Comparison of ENCODE assay signal across 19 mouse cellular contexts in the genomic region with DNA sequence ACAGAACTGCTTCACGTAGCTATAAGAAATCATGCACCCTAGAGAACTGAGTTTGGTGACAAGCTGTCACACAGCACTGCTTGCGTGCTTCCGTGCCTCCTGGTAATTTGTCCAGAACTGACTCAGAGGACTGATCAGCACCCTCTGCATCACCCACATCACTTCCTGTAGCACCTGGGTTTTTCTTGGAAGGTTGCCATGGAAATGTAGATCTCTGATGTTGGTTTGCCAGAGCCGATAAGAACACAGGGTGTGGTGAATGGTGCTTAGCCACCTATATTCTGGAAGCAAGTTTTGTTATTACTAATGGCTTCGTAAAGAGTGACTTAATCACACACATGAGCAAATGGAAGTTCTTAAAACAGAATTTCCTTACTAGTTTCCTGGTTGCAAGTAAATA.
A peak's percentile ranks its signal among the peaks of the same experiment; 100 is the strongest.
DNase-seq lines count a peak whose midpoint lies in the region; ATAC-seq and TF ChIP-seq lines count a peak whose summit lies in the region.
"Had no signal": no experiment of that assay in that cellular context is flagged by ENCODE, and none has a peak within 500 bp of the region (broad histone marks: within the 10 kb centered on the region; RNA-seq: fewer than 3 reads in every experiment).

No protein-coding gene starts in this region.

- H3K9me3 ChIP-seq in heart, embryonic 11.5 days (replicated peaks; ENCODE audit: control insufficient read depth, low read length) = no peaks in the 10 kb centered on the region
- no peaks in the 10 kb centered on the region for H3K9me3 ChIP-seq in stomach, embryonic 16.5 days (replicated peaks; ENCODE audit: control insufficient read depth, low read length)
- H3K9me3 ChIP-seq: heart, embryonic 13.5 days; liver, embryonic 15.5 days; neural tube, embryonic 12.5 days; stomach, embryonic 15.5 days had no signal

- H3K9ac ChIP-seq in heart, embryonic 11.5 days (ENCODE audit: low read depth, low read length) = no peak overlapping the region
- no peak overlapping the region for H3K9ac ChIP-seq in stomach, embryonic 16.5 days (ENCODE audit: low read length)
- H3K9ac ChIP-seq: heart, embryonic 13.5 days; liver, embryonic 15.5 days; neural tube, embryonic 12.5 days; stomach, embryonic 15.5 days had no signal

- no peak for TF ChIP-seq CTCF in lung, adult 2 months (IDR thresholded peaks at IDR 0.05; ENCODE audit: insufficient read depth, low read length)

- no peak overlapping the region for H3K4me2 ChIP-seq in heart, embryonic 11.5 days
- H3K4me2 ChIP-seq in stomach, embryonic 16.5 days (ENCODE audit: low read depth, low read length) = no peak overlapping the region
- H3K4me2 ChIP-seq: heart, embryonic 13.5 days; liver, embryonic 15.5 days; neural tube, embryonic 12.5 days; stomach, embryonic 15.5 days had no signal

- H3K36me3 ChIP-seq in heart, embryonic 11.5 days (ENCODE audit: control insufficient read depth, insufficient read depth, low read length) = no peaks in the 10 kb centered on the region
- no peaks in the 10 kb centered on the region for H3K36me3 ChIP-seq in stomach, embryonic 16.5 days (ENCODE audit: control insufficient read depth, insufficient read depth, low read length)
- H3K36me3 ChIP-seq: heart, embryonic 13.5 days; liver, embryonic 15.5 days; neural tube, embryonic 12.5 days; stomach, embryonic 15.5 days had no signal

- 76% methylated on average over 5 of the region's 5 CpGs for WGBS in heart, embryonic 11.5 days (ENCODE audit: insufficient replicate concordance)
- WGBS in stomach, embryonic 16.5 days = 68% methylated on average over 5 of the region's 5 CpGs
- 61% methylated on average over 5 of the region's 5 CpGs for WGBS in lung, adult 2 months

- ATAC-seq in heart, embryonic 11.5 days (replicated peaks; ENCODE audit: insufficient number of reproducible peaks, low FRiP score, low TSS enrichment) = no peak
- ATAC-seq in common myeloid progenitor, adult 5-6 weeks (replicated peaks; ENCODE audit: low read depth, poor library complexity, severe bottlenecking) = 0 out of 2 replicates have a peak, but pooled peaks have one; percentile 18
- ATAC-seq in stomach, embryonic 16.5 days (ENCODE audit: insufficient read depth, low FRiP score) = peak; percentile 58; the same call in 1 of the 2 replicates
- ATAC-seq: inflammation-experienced regulatory T-cells, adult 6 months had no signal

- TF ChIP-seq POLR2A in lung, adult 2 months (IDR thresholded peaks at IDR 0.05; ENCODE audit: borderline replicate concordance, extremely low read depth, low read depth, low read length) = no peak

- peak; percentile 82 for DNase-seq in heart, adult 11 months
- DNase-seq in urinary bladder, postnatal 14 days (ENCODE audit: low spot score) = peak; percentile 12
- DNase-seq in urinary bladder, adult 2 months (ENCODE audit: low spot score) = no peak
- DNase-seq in lung, postnatal 4 days = no peak
- DNase-seq in lung, adult 2 months = no peak
- DNase-seq: cerebellum, adult 11 months; gastrocnemius, postnatal 36 days; heart, postnatal 36 days; lung, postnatal 14 days; spleen, adult 18-20 months; thymus, postnatal 25 days had no signal

- no peaks in the 10 kb centered on the region for H3K4me1 ChIP-seq in heart, embryonic 11.5 days (ENCODE audit: control insufficient read depth, insufficient read depth, low read length)
- no peaks in the 10 kb centered on the region for H3K4me1 ChIP-seq in stomach, embryonic 16.5 days (ENCODE audit: control insufficient read depth, insufficient read depth, low read length)
- H3K4me1 ChIP-seq in lung, adult 2 months (ENCODE audit: control insufficient read depth, insufficient read depth, low read length) = no peaks in the 10 kb centered on the region
- H3K4me1 ChIP-seq: heart, embryonic 13.5 days; liver, embryonic 15.5 days; neural tube, embryonic 12.5 days; stomach, embryonic 15.5 days had no signal

- no peak overlapping the region for H3K27ac ChIP-seq in heart, embryonic 11.5 days (ENCODE audit: low read depth, low read length)
- H3K27ac ChIP-seq in stomach, embryonic 16.5 days (ENCODE audit: low read length) = no peak overlapping the region
- H3K27ac ChIP-seq: heart, embryonic 13.5 days; liver, embryonic 15.5 days; neural tube, embryonic 12.5 days; stomach, embryonic 15.5 days had no signal

- H3K27me3 ChIP-seq in heart, embryonic 11.5 days (ENCODE audit: control insufficient read depth, insufficient read depth, low read length) = no peaks in the 10 kb centered on the region
- H3K27me3 ChIP-seq in stomach, embryonic 16.5 days (ENCODE audit: control insufficient read depth, insufficient read depth, low read length) = no peaks in the 10 kb centered on the region
- H3K27me3 ChIP-seq: heart, embryonic 13.5 days; liver, embryonic 15.5 days; neural tube, embryonic 12.5 days; stomach, embryonic 15.5 days had no signal

- H3K4me3 ChIP-seq in heart, embryonic 11.5 days (ENCODE audit: low read depth, low read length) = no peak overlapping the region
- no peak overlapping the region for H3K4me3 ChIP-seq in stomach, embryonic 16.5 days (replicated peaks; ENCODE audit: low read length)
- H3K4me3 ChIP-seq in lung, adult 2 months (replicated peaks; ENCODE audit: extremely low read depth, low read depth, low read length) = no peak overlapping the region
- H3K4me3 ChIP-seq: heart, embryonic 13.5 days; liver, embryonic 15.5 days; neural tube, embryonic 12.5 days; stomach, embryonic 15.5 days had no signal

Comparison
In these comparisons a context has a peak if more than half of its experiments do, and no peak if none do; other contexts are left out.
1. DNase-seq: peak in heart, adult 11 months (single experiment) and urinary bladder, postnatal 14 days (single experiment); none in urinary bladder, adult 2 months (single experiment), lung, postnatal 4 days (0 of 2) and lung, adult 2 months (single experiment).